Mouse (Mus musculus) G1E (cell line): ENCODE results near the gene Tas2r134.

Experiments
- CTCF ChIP-seq: IDR thresholded peaks from 2 replicates; pipeline ENCODE4 v1.5.1; 2012; ENCODE audit warnings: low read depth, low read length, inconsistent platforms, mixed read lengths
- TAL1 ChIP-seq: conservative IDR thresholded peaks from 2 replicates; pipeline ENCODE4 v1.6.1; 2012; ENCODE audit warnings: low read depth, low read length, inconsistent platforms, mixed read lengths

- TF ChIP-seq CTCF = no peak
- TF ChIP-seq TAL1 = no peak
Observed at GRCm38 (mm10) chr2:51657684-51658083, 30.4 kb downstream of the Tas2r134 start.
